Mouse (Mus musculus) MN1 (cell line): ENCODE results near the gene Bcl2l14.

Source experiments
- DNase-seq: peaks from one replicate; pipeline ENCODE4 v3.0.0-alpha.2; 2016; ENCODE audit warnings: low spot score

Gene Bcl2l14

GRCm38 (mm10) chr6:134403684-134404070, 7.6 kb downstream of the Bcl2l14 start:
- DNase-seq, result no peak

- DNase-seq, result no peak
These were observed 11.1 kb downstream of the Bcl2l14 start for GRCm38 (mm10) chr6:134407226-134407625.

DNA sequence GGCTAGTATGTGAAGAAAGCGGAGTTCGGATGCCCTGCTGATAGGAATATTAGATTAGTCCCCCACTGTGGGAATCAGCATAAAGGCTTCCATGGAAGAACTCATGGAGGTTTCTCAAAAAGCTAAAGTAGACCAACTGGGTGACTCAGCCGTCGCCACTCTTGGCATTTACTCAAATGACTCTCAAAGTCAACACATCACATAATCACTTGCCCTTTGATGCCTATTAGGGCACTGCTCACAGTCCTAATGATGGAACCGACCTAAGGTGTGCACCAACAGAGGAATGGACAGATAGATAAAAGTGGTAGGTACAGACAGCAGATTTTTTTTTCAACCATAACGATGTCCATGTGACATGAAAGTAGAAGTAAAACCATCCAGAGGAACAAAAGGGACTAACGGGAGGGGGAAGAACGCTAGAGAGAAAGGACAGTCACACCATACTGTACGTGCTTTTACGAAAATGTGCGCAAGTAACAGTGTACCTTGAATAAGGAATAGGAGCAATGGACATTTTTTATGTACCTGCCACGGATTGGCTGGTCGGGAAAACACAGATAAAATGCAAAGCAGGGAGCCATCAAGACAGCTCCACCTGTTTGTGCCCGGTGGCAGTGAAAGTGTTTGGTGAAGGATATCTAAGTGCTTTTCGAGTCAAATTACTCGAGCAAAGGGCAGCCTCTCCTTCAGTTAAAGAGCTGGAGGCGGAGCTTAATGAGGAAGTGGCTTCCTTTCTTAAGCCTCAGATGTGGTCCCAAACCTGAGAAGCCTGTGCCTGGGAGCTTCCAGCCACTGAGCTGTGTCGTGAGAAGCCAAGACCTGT, 17.8 kb downstream of the Bcl2l14 start:
- DNase-seq, result no peak

GRCm38 (mm10) chr6:134414532-134414883, 18.4 kb downstream of the Bcl2l14 start:
- no peak for DNase-seq

- no peak for DNase-seq
These were observed 20.5 kb downstream of the Bcl2l14 start for GRCm38 (mm10) chr6:134416556-134417105.

DNA sequence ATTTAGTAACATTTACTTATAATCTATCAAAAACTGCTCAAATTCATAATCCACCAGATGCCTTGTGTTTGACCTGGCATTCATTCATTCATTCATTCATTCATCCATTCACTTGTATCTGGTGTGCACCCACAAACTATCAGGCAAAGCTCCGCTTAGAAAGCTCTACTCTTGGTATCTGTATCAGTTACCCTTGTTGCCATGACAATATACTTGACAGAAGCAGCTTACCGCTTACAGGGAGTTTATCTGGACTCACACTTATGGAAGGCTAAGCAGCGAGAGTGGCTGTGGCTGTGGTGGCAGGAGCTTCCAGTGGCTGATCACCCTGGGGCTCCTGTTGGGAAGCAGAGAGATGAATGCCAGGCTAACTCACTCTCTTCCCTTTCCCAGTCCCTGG, 21.8 kb downstream of the Bcl2l14 start:
- DNase-seq, result no peak

DNA sequence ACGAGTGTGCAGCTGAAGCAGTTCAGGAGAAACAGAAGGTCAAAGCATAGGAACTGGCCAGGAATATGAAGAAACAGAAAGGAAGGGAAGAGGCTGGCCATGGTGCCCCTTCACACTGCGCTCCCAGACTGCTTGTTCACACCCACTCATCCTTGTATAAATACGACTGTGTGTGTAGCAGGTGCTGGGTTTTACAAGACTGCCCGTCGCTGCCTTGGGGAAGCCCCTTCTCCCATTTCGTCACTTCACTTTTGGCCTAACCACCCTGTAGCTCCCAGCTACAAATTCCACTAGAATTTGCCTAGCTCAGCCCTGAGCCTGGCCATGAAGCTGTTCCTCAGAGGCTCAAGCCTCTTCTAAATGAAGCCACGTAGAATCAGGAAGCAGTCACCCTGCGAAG, 24.3 kb downstream of the Bcl2l14 start:
- DNase-seq, result no peak

DNA sequence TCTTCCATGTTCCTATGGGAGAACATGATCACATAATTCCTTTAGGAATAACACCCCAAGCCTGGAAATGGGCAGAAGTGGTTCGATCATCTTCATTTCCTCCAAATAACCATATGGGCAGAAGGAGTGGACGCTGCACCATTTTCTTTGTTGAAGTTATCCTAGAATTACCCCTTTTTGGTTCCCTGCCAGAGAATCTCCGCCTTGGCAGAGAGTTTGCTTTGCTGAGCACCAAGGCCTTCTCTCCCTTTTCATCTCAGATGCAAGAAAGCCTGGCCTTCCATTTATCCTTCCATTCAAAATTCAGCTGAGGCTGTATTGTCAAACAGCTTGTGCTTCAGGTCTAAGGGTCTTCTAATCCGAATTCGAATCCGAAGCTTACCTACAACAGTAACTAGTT, 25.8 kb downstream of the Bcl2l14 start:
- DNase-seq, result no peak

DNA sequence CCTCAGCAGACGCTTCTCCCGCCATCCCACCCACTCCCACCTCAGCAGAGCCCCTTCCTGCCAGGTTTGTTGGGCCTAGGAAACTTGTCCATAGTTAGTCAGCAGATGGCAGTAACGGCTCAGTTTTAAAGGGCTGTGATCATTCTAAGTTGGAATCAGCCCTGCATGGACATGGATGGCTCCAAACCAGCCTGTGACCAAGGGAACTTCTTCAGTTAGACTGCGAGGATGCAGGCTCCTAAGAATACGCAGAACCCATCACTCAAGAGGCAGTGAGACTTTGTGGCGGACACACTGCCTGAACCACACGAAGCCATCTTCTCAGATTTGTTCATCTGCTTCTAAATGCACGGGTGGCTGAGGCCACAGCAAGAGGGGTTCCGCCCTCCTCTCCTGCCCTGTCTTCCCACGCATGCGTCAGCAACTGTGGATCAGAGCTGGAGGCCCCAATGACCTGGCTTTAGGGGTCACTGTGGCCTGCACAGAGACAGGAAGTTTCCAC, 29.1 kb downstream of the Bcl2l14 start:
- DNase-seq, result peak; percentile 71

DNA sequence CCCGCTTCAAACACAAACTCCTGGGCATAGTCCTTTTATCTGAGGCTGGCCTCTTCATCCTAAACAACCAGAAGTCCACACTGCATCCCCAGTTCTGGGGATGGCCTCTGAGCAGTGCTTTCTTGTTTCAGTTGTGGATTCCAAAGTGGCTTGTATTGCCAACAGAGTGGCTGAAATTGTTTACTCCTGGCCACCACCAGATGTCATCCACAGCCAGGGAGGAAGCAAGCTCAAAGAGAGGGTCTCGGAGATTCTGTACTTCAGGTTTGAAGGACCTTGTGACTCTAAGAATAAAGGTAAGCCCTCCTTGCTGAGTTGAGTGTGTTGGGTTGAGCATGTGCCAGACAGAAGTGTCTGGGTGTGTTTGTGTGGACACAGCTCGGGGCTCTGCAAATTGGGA, 31.0 kb downstream of the Bcl2l14 start:
- no peak for DNase-seq

DNA sequence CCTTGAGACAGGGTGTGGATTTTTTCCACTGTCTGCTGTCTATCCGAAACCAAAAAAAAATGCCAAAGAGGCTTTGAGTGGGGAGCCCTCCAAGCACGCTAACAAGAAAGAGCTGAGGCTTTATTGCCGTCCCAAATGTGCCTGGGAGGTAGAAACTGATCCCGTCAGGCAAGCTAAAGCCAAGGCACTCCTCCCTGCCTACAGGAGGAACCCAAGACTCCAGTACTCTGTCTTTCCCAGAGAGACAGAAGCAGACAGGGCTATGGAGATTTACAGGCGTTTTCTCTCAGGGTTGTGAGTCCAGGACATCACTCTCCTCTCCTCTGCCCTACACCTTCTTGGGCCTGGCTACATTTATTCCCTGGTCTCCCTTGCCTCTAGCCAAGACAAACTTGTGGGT, 32.3 kb downstream of the Bcl2l14 start:
- DNase-seq, result no peak

GRCm38 (mm10) chr6:134430161-134430799, 34.2 kb downstream of the Bcl2l14 start:
- no peak for DNase-seq

DNA sequence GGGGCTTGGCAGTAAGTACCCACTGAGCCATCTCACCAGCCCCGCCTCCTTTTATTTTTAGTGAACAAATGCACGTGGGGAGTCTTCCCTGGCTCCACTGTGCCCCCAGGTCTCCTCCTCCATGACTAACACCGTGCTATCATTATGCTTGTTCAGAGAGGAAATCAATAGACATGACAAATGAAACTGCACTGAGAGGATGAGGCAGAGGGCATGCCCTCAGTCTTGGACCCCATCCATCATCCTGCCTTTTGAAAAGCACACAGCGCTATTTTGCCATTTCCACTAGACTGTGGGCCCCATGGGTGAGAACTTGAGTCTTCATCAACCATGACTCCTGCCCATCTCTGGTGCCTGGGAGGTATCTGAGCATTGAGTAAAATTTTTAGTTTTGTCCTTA, 35.5 kb downstream of the Bcl2l14 start:
- DNase-seq, result no peak

- no peak for DNase-seq
These were observed 37.2 kb downstream of the Bcl2l14 start for GRCm38 (mm10) chr6:134433281-134433680.

GRCm38 (mm10) chr6:134434044-134434443, 37.9 kb downstream of the Bcl2l14 start:
- no peak for DNase-seq

DNA sequence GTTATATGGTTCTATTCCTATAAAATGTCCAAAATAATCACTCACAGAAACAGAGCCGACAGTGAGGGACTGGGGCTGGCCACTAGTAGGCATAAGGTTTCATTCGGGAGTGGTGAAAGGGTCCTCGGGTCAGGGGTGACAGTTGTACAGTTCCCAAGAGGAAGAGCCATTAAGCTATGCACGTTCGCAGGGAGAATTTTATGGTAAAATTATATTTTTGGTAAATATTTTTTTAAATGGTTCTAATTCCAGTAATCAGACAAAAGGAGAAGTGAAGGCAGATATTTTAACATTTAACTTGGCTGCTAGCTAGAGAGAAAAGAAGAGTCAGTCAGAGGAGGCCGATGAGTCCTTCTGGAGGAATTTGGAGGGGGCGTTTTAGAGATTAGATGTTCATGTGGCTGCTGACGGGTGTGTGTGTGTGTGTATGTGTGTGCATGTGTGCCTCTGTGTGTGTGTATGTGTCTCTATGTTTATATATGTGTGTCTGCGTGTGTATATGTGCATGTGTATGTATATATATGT, 38.8 kb downstream of the Bcl2l14 start:
- no peak for DNase-seq

DNA sequence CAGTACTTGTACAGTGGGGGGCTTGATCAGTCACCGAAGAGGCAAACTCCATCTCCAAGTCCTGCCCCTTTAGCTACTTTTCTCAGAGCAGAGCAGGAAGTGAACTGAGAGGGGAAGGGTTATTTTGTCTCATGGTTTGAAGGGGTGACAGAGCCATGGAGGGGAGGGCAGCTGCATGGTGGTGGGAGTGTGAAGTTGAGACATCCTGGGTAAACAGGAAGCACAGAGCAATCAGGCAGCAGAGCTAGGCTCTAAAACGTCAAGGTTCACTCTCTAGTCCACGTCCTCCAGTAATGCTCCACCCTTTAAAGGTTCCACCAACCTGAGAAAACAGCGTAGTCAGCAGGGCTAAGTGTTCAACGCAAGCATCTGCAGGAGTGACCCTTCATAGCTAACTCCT, 40.8 kb downstream of the Bcl2l14 start:
- DNase-seq, result no peak

- DNase-seq, result peak; percentile 40
These were observed 43.4 kb downstream of the Bcl2l14 start for GRCm38 (mm10) chr6:134439401-134440021.

GRCm38 (mm10) chr6:134440023-134440422, 43.9 kb downstream of the Bcl2l14 start:
- no peak for DNase-seq

- no peak for DNase-seq
These were observed 45.6 kb downstream of the Bcl2l14 start for GRCm38 (mm10) chr6:134441716-134442115.

DNA sequence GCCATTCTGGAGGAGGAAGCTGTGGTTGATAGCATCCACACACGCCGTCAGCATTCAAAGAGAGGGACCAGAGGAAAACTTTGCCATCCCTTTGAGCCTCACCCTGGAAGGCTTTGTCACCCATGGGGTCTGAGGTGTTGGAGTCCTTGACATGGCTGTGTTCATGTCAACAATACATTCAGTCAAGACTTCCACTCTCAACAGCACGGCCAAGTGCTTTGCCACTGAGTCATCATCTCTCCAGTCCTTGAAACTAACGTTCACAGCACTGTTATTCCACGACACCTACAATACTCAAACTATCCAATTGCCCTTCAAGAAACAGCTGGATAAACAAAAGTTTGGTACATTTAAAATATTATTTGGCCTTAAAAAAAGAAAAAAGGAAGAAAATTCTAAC, 46.1 kb downstream of the Bcl2l14 start:
- no peak for DNase-seq

GRCm38 (mm10) chr6:134443198-134443904, 47.2 kb downstream of the Bcl2l14 start:
- DNase-seq, result no peak
